Mouse (Mus musculus) erythroblast, embryonic 14.5 days (primary cell): ENCODE data around the gene Ttll1. TPM values are rescaled to one million over a fixed set of nuclear protein-coding genes. Genes with fewer than 3 reads are reported as not detected.

Source experiments
- H3K27me3 ChIP-seq: 2 replicates; pipeline ENCODE4 v1.6.1; 2012; ENCODE audit warnings: inconsistent platforms; ENCODE audit not compliant: control insufficient read depth
- H3K36me3 ChIP-seq: 2 replicates; pipeline ENCODE4 v1.6.1; 2012; ENCODE audit warnings: mild to moderate bottlenecking, inconsistent platforms; ENCODE audit not compliant: control insufficient read depth
- H3K4me1 ChIP-seq: 2 replicates; pipeline ENCODE4 v1.6.1; 2012; ENCODE audit warnings: inconsistent platforms; ENCODE audit not compliant: control insufficient read depth
- H3K4me3 ChIP-seq: replicated peaks from 2 replicates; pipeline ENCODE3; 2012; ENCODE audit warnings: moderate library complexity, mild to moderate bottlenecking, inconsistent platforms
- H3K9me3 ChIP-seq: 2 replicates; pipeline ENCODE4 v1.6.1; 2012; ENCODE audit warnings: low read length, inconsistent platforms, mixed read lengths; ENCODE audit not compliant: control insufficient read depth
- GATA1 ChIP-seq: IDR thresholded peaks from 2 replicates; pipeline ENCODE4 v1.6.1; 2012; ENCODE audit warnings: low read length, inconsistent platforms, mixed read lengths
- TAL1 ChIP-seq: IDR thresholded peaks from 3 replicates; pipeline ENCODE4 v1.6.1; 2012; ENCODE audit warnings: low read length, inconsistent platforms, mixed read lengths
- polyA plus RNA-seq: library from polyadenylated mRNA; stranded (reverse); fragments of >175 nt; gene quantifications from 2 replicates; pipeline ENCODE4 v1.2.3, GENCODE M21; 2012

Ttll1 gene
- polyA plus RNA-seq, 1 experiment, result 0.13 TPM

- H3K36me3 ChIP-seq, result no peaks in the 10 kb centered on the region
Measured at GRCm38 (mm10) chr15:83538855-83539254, 28.2 kb upstream of the Ttll1 start.

GRCm38 (mm10) chr15:83535890-83536231 is 25.2 kb upstream of the Ttll1 start:
- Histone ChIP-seq H3K27me3 (peaks cover 11% of the 10 kb centered on the region), H3K4me1 (peaks cover 2% of the 10 kb centered on the region), H3K4me3 (no peak overlapping the region), H3K36me3 (no peaks in the 10 kb centered on the region), H3K9me3 (no peaks in the 10 kb centered on the region)
- TF ChIP-seq TAL1 (no peak), GATA1 (no peak)

More at GRCm38 (mm10) chr15:83538855-83539254, 28.2 kb upstream of the Ttll1 start:
- Histone ChIP-seq H3K9me3 (no peaks in the 10 kb centered on the region), H3K4me1 (no peaks in the 10 kb centered on the region; the same call in 1 of the 2 replicates), H3K27me3 (no peaks in the 10 kb centered on the region; the same call in 1 of the 2 replicates), H3K4me3 (no peak overlapping the region)
- TF ChIP-seq TAL1 (no peak), GATA1 (no peak)

GRCm38 (mm10) chr15:83534960-83535889 is 24.5 kb upstream of the Ttll1 start:
- H3K4me3 ChIP-seq, result no peak overlapping the region
- H3K36me3 ChIP-seq, result no peaks in the 10 kb centered on the region
- no peaks in the 10 kb centered on the region for H3K9me3 ChIP-seq
- peaks cover 2% of the 10 kb centered on the region for H3K4me1 ChIP-seq
- H3K27me3 ChIP-seq, result peaks cover 17% of the 10 kb centered on the region
- TF ChIP-seq TAL1 (no peak), GATA1 (no peak)

- TF ChIP-seq GATA1 (no peak), TAL1 (no peak)
- Histone ChIP-seq H3K4me1 (peaks cover 2% of the 10 kb centered on the region), H3K4me3 (no peak overlapping the region), H3K36me3 (no peaks in the 10 kb centered on the region), H3K27me3 (peaks cover 43% of the 10 kb centered on the region), H3K9me3 (no peaks in the 10 kb centered on the region)
Measured at GRCm38 (mm10) chr15:83532606-83533005, 21.9 kb upstream of the Ttll1 start.

GRCm38 (mm10) chr15:83531961-83532469 is 21.3 kb upstream of the Ttll1 start:
- H3K36me3 ChIP-seq, result no peaks in the 10 kb centered on the region
- peaks cover 49% of the 10 kb centered on the region for H3K27me3 ChIP-seq
- H3K4me1 ChIP-seq, result peaks cover 6% of the 10 kb centered on the region
- peaks cover under 1% of the 10 kb centered on the region; the same call in 1 of the 2 replicates for H3K9me3 ChIP-seq
- H3K4me3 ChIP-seq, result no peak overlapping the region
- TF ChIP-seq TAL1, result no peak
- TF ChIP-seq GATA1, result no peak

GRCm38 (mm10) chr15:83530688-83531087 is 20.0 kb upstream of the Ttll1 start:
- H3K4me3 ChIP-seq, result no peak overlapping the region
- peaks cover 62% of the 10 kb centered on the region for H3K27me3 ChIP-seq
- H3K36me3 ChIP-seq, result no peaks in the 10 kb centered on the region
- H3K9me3 ChIP-seq, result peaks cover 4% of the 10 kb centered on the region; the same call in 1 of the 2 replicates
- TF ChIP-seq TAL1 (no peak), GATA1 (no peak)
- H3K4me1 ChIP-seq, result peaks cover 16% of the 10 kb centered on the region

GRCm38 (mm10) chr15:83530233-83530632 is 19.5 kb upstream of the Ttll1 start:
- Histone ChIP-seq H3K27me3 (peaks cover 67% of the 10 kb centered on the region), H3K36me3 (no peaks in the 10 kb centered on the region), H3K4me1 (peaks cover 16% of the 10 kb centered on the region), H3K4me3 (no peak overlapping the region), H3K9me3 (peaks cover 4% of the 10 kb centered on the region; the same call in 1 of the 2 replicates)
- TF ChIP-seq TAL1 (no peak), GATA1 (no peak)

GRCm38 (mm10) chr15:83529765-83530164 is 19.1 kb upstream of the Ttll1 start:
- no peak for TF ChIP-seq GATA1
- no peak for TF ChIP-seq TAL1
- Histone ChIP-seq H3K4me1 (peaks cover 16% of the 10 kb centered on the region), H3K4me3 (no peak overlapping the region), H3K36me3 (no peaks in the 10 kb centered on the region), H3K27me3 (peaks cover 72% of the 10 kb centered on the region), H3K9me3 (peaks cover 4% of the 10 kb centered on the region; the same call in 1 of the 2 replicates)

- H3K9me3 ChIP-seq, result peaks cover 4% of the 10 kb centered on the region; the same call in 1 of the 2 replicates
- H3K4me3 ChIP-seq, result no peak overlapping the region
- H3K27me3 ChIP-seq, result peaks cover 80% of the 10 kb centered on the region
- TF ChIP-seq GATA1 (no peak), TAL1 (no peak)
- peaks cover 16% of the 10 kb centered on the region for H3K4me1 ChIP-seq
- no peaks in the 10 kb centered on the region for H3K36me3 ChIP-seq
Measured at GRCm38 (mm10) chr15:83528892-83529291, 18.2 kb upstream of the Ttll1 start.
